Mouse (Mus musculus): ENCODE data around the gene Sapcd1. TPM values are rescaled to one million over a fixed set of nuclear protein-coding genes. Genes with fewer than 3 reads are reported as not detected.
"Not testable (repeated sequence)": the region's sequence is repeated elsewhere in the genome, so short reads cannot be mapped to it uniquely, and the experiment has no call there.

Sapcd1 gene
- total RNA-seq, 2 experiments from 2014 or later = 1.7 TPM; not detected in 1

- peak; percentile 52; the same call in 1 of the 2 replicates for ATAC-seq (replicated peaks; ENCODE audit: low FRiP score, poor library complexity, severe bottlenecking)
These were observed 31.2 kb downstream of the Sapcd1 start for GRCm38 (mm10) chr17:34996411-34997141.

- not testable (repeated sequence) for ATAC-seq (replicated peaks; ENCODE audit: low FRiP score, poor library complexity, severe bottlenecking)
These were observed 31.9 kb downstream of the Sapcd1 start for GRCm38 (mm10) chr17:34995927-34996326.

- not testable (repeated sequence) for ATAC-seq (replicated peaks; ENCODE audit: low FRiP score, poor library complexity, severe bottlenecking)
These were observed 32.6 kb downstream of the Sapcd1 start for GRCm38 (mm10) chr17:34995192-34995591.

- no peak for ATAC-seq (replicated peaks; ENCODE audit: low FRiP score, poor library complexity, severe bottlenecking)
These were observed 33.1 kb downstream of the Sapcd1 start for GRCm38 (mm10) chr17:34994751-34995150.

GRCm38 (mm10) chr17:34984218-34984617, 43.6 kb downstream of the Sapcd1 start:
- ATAC-seq (replicated peaks; ENCODE audit: low FRiP score, poor library complexity, severe bottlenecking) = no peak

GRCm38 (mm10) chr17:34982328-34982727, 45.5 kb downstream of the Sapcd1 start:
- peak; percentile 20; the same call in 1 of the 2 replicates for ATAC-seq (replicated peaks; ENCODE audit: low FRiP score, poor library complexity, severe bottlenecking)

- ATAC-seq (replicated peaks; ENCODE audit: low FRiP score, poor library complexity, severe bottlenecking) = peak; percentile 90
These were observed 46.1 kb downstream of the Sapcd1 start, which contains the start of gene Lsm2 for GRCm38 (mm10) chr17:34981690-34982180. Gene Lsm2 (plus strand): TSS chr17:34981862.

GRCm38 (mm10) chr17:34980655-34981054, 47.2 kb downstream of the Sapcd1 start:
- no peak for ATAC-seq (replicated peaks; ENCODE audit: low FRiP score, poor library complexity, severe bottlenecking)

- ATAC-seq (replicated peaks; ENCODE audit: low FRiP score, poor library complexity, severe bottlenecking) = no peak
These were observed 48.2 kb downstream of the Sapcd1 start for GRCm38 (mm10) chr17:34979631-34980030.

GRCm38 (mm10) chr17:34978239-34978638, 49.6 kb downstream of the Sapcd1 start:
- no peak for ATAC-seq (replicated peaks; ENCODE audit: low FRiP score, poor library complexity, severe bottlenecking)

GRCm38 (mm10) chr17:34977000-34977399, 50.8 kb downstream of the Sapcd1 start:
- no peak for ATAC-seq (replicated peaks; ENCODE audit: low FRiP score, poor library complexity, severe bottlenecking)

Other genes with a start within 250 kb of the Sapcd1 start
Only the 30 nearest of the 46 such genes appear.
- gene Gm20547, start 146.0 kb downstream of the Sapcd1 start, total RNA-seq (2015; ENCODE audit: low replicate concordance) = not detected in 2 replicates
- not detected in 2 replicates for gene Gm20547, start 146.0 kb downstream of the Sapcd1 start, total RNA-seq (2017; ENCODE audit: low replicate concordance)
- 15.5 and 23.5 TPM in 2 replicates for gene C2, start 129.8 kb downstream of the Sapcd1 start, total RNA-seq (2015; ENCODE audit: low replicate concordance)
- gene C2, start 129.8 kb downstream of the Sapcd1 start, total RNA-seq (2017; ENCODE audit: low replicate concordance) = 1.8 TPM in 1 of 2 replicates, not detected in the other
- 15.1 and 28.5 TPM in 2 replicates for gene Ehmt2, start 129.5 kb downstream of the Sapcd1 start, total RNA-seq (2015; ENCODE audit: low replicate concordance)
- gene Ehmt2, start 129.5 kb downstream of the Sapcd1 start, total RNA-seq (2017; ENCODE audit: low replicate concordance) = 7.0 and 8.3 TPM in 2 replicates
- not detected in 2 replicates for gene Slc44a4, start 113.5 kb downstream of the Sapcd1 start, total RNA-seq (2015; ENCODE audit: low replicate concordance)
- gene Slc44a4, start 113.5 kb downstream of the Sapcd1 start, total RNA-seq (2017; ENCODE audit: low replicate concordance) = not detected in 2 replicates
- gene Neu1, start 96.8 kb downstream of the Sapcd1 start, total RNA-seq (2015; ENCODE audit: low replicate concordance) = 3.8 and 5.0 TPM in 2 replicates
- 3.9 and 5.1 TPM in 2 replicates for gene Neu1, start 96.8 kb downstream of the Sapcd1 start, total RNA-seq (2017; ENCODE audit: low replicate concordance)
- 2.5 and 4.0 TPM in 2 replicates for gene Hspa1b, start 68.8 kb downstream of the Sapcd1 start, total RNA-seq (2015; ENCODE audit: low replicate concordance)
- 1.0 and 3.3 TPM in 2 replicates for gene Hspa1b, start 68.8 kb downstream of the Sapcd1 start, total RNA-seq (2017; ENCODE audit: low replicate concordance)
- not detected in 2 replicates for gene Gm20481, start 58.1 kb downstream of the Sapcd1 start, total RNA-seq (2015; ENCODE audit: low replicate concordance)
- gene Gm20481, start 58.1 kb downstream of the Sapcd1 start, total RNA-seq (2017; ENCODE audit: low replicate concordance) = not detected in 2 replicates
- gene Hspa1a, start 55.9 kb downstream of the Sapcd1 start, total RNA-seq (2015; ENCODE audit: low replicate concordance) = 1.4 TPM in 1 of 2 replicates, not detected in the other
- 0.30 and 4.6 TPM in 2 replicates for gene Hspa1a, start 55.9 kb downstream of the Sapcd1 start, total RNA-seq (2017; ENCODE audit: low replicate concordance)
- not detected in 2 replicates for gene Hspa1l, start 55.3 kb downstream of the Sapcd1 start, total RNA-seq (2015; ENCODE audit: low replicate concordance)
- not detected in 2 replicates for gene Hspa1l, start 55.3 kb downstream of the Sapcd1 start, total RNA-seq (2017; ENCODE audit: low replicate concordance)
- 76.0 and 78.4 TPM in 2 replicates for gene Lsm2, start 46.2 kb downstream of the Sapcd1 start, total RNA-seq (2015; ENCODE audit: low replicate concordance)
- gene Lsm2, start 46.2 kb downstream of the Sapcd1 start, total RNA-seq (2017; ENCODE audit: low replicate concordance) = 23.0 and 27.6 TPM in 2 replicates
- 156 and 173 TPM in 2 replicates for gene Vars, start 27.0 kb downstream of the Sapcd1 start, total RNA-seq (2015; ENCODE audit: low replicate concordance)
- gene Vars, start 27.0 kb downstream of the Sapcd1 start, total RNA-seq (2017; ENCODE audit: low replicate concordance) = 144 and 198 TPM in 2 replicates
- not detected in 2 replicates for gene Vwa7, start 11.4 kb downstream of the Sapcd1 start, total RNA-seq (2015; ENCODE audit: low replicate concordance)
- gene Vwa7, start 11.4 kb downstream of the Sapcd1 start, total RNA-seq (2017; ENCODE audit: low replicate concordance) = 0.39 and 0.53 TPM in 2 replicates
- gene Msh5, start 18.7 kb upstream of the Sapcd1 start, total RNA-seq (2015; ENCODE audit: low replicate concordance) = 36.9 and 39.6 TPM in 2 replicates
- 27.3 and 50.9 TPM in 2 replicates for gene Msh5, start 18.7 kb upstream of the Sapcd1 start, total RNA-seq (2017; ENCODE audit: low replicate concordance)
- 91.0 and 110 TPM in 2 replicates for gene Clic1, start 21.9 kb upstream of the Sapcd1 start, total RNA-seq (2015; ENCODE audit: low replicate concordance)
- gene Clic1, start 21.9 kb upstream of the Sapcd1 start, total RNA-seq (2017; ENCODE audit: low replicate concordance) = 68.3 and 95.5 TPM in 2 replicates
- 2.1 TPM in 1 of 2 replicates, not detected in the other for gene Ddah2, start 31.0 kb upstream of the Sapcd1 start, total RNA-seq (2015; ENCODE audit: low replicate concordance)
- 1.5 and 5.6 TPM in 2 replicates for gene Ddah2, start 31.0 kb upstream of the Sapcd1 start, total RNA-seq (2017; ENCODE audit: low replicate concordance)
- not detected in 2 replicates for gene Ly6g6c, start 37.4 kb upstream of the Sapcd1 start, total RNA-seq (2015; ENCODE audit: low replicate concordance)
- gene Ly6g6c, start 37.4 kb upstream of the Sapcd1 start, total RNA-seq (2017; ENCODE audit: low replicate concordance) = not detected in 2 replicates
- gene Mpig6b, start 38.2 kb upstream of the Sapcd1 start, total RNA-seq (2015; ENCODE audit: low replicate concordance) = 1.1 TPM in 1 of 2 replicates, not detected in the other
- gene Mpig6b, start 38.2 kb upstream of the Sapcd1 start, total RNA-seq (2017; ENCODE audit: low replicate concordance) = not detected in 2 replicates
- gene Ly6g6e, start 48.9 kb upstream of the Sapcd1 start, total RNA-seq (2015; ENCODE audit: low replicate concordance) = not detected in 2 replicates
- gene Ly6g6e, start 48.9 kb upstream of the Sapcd1 start, total RNA-seq (2017; ENCODE audit: low replicate concordance) = not detected in 2 replicates
- gene Ly6g6d, start 50.0 kb upstream of the Sapcd1 start, total RNA-seq (2015; ENCODE audit: low replicate concordance) = not detected in 2 replicates
- gene Ly6g6d, start 50.0 kb upstream of the Sapcd1 start, total RNA-seq (2017; ENCODE audit: low replicate concordance) = not detected in 2 replicates
- 3.8 TPM in 1 of 2 replicates, not detected in the other for gene Ly6g6f, start 57.6 kb upstream of the Sapcd1 start, total RNA-seq (2015; ENCODE audit: low replicate concordance)
- gene Ly6g6f, start 57.6 kb upstream of the Sapcd1 start, total RNA-seq (2017; ENCODE audit: low replicate concordance) = not detected in 2 replicates
- 98.5 and 106 TPM in 2 replicates for gene Abhd16a, start 61.2 kb upstream of the Sapcd1 start, total RNA-seq (2015; ENCODE audit: low replicate concordance)
- 84.5 and 97.3 TPM in 2 replicates for gene Abhd16a, start 61.2 kb upstream of the Sapcd1 start, total RNA-seq (2017; ENCODE audit: low replicate concordance)
- gene Ly6g5c, start 80.3 kb upstream of the Sapcd1 start, total RNA-seq (2015; ENCODE audit: low replicate concordance) = not detected in 2 replicates
- gene Ly6g5c, start 80.3 kb upstream of the Sapcd1 start, total RNA-seq (2017; ENCODE audit: low replicate concordance) = not detected in 2 replicates
- 2.2 and 8.8 TPM in 2 replicates for gene Ly6g5b, start 87.4 kb upstream of the Sapcd1 start, total RNA-seq (2015; ENCODE audit: low replicate concordance)
- gene Ly6g5b, start 87.4 kb upstream of the Sapcd1 start, total RNA-seq (2017; ENCODE audit: low replicate concordance) = not detected in 2 replicates
- gene Gpank1, start 93.4 kb upstream of the Sapcd1 start, total RNA-seq (2015; ENCODE audit: low replicate concordance) = 15.9 and 33.9 TPM in 2 replicates
- gene Gpank1, start 93.4 kb upstream of the Sapcd1 start, total RNA-seq (2017; ENCODE audit: low replicate concordance) = 28.9 and 49.4 TPM in 2 replicates
- gene Csnk2b, start 94.0 kb upstream of the Sapcd1 start, total RNA-seq (2015; ENCODE audit: low replicate concordance) = 231 and 261 TPM in 2 replicates
- gene Csnk2b, start 94.0 kb upstream of the Sapcd1 start, total RNA-seq (2017; ENCODE audit: low replicate concordance) = 118 and 134 TPM in 2 replicates
- gene D17H6S53E, start 98.4 kb upstream of the Sapcd1 start, total RNA-seq (2015; ENCODE audit: low replicate concordance) = not detected in 2 replicates
- 1.7 and 1.8 TPM in 2 replicates for gene D17H6S53E, start 98.4 kb upstream of the Sapcd1 start, total RNA-seq (2017; ENCODE audit: low replicate concordance)
- gene Apom, start 104.0 kb upstream of the Sapcd1 start, total RNA-seq (2015; ENCODE audit: low replicate concordance) = not detected in 2 replicates
- gene Apom, start 104.0 kb upstream of the Sapcd1 start, total RNA-seq (2017; ENCODE audit: low replicate concordance) = not detected in 2 replicates
- 70.6 and 96.0 TPM in 2 replicates for gene Bag6, start 107.2 kb upstream of the Sapcd1 start, total RNA-seq (2015; ENCODE audit: low replicate concordance)
- gene Bag6, start 107.2 kb upstream of the Sapcd1 start, total RNA-seq (2017; ENCODE audit: low replicate concordance) = 54.5 and 81.8 TPM in 2 replicates
- 227 and 234 TPM in 2 replicates for gene Prrc2a, start 136.9 kb upstream of the Sapcd1 start, total RNA-seq (2015; ENCODE audit: low replicate concordance)
- gene Prrc2a, start 136.9 kb upstream of the Sapcd1 start, total RNA-seq (2017; ENCODE audit: low replicate concordance) = 42.0 and 64.3 TPM in 2 replicates
- gene Aif1, start 148.1 kb upstream of the Sapcd1 start, total RNA-seq (2015; ENCODE audit: low replicate concordance) = 14.1 and 28.1 TPM in 2 replicates
- gene Aif1, start 148.1 kb upstream of the Sapcd1 start, total RNA-seq (2017; ENCODE audit: low replicate concordance) = 3.3 and 32.3 TPM in 2 replicates